Comparison of ENCODE assay signal across 8 mouse cellular contexts in genomic region chr6:83268144-83269010, GRCm38 (mm10). TPM values are rescaled to one million over a fixed set of nuclear protein-coding genes. Genes with fewer than 3 reads are reported as not detected.
DNase-seq lines count a peak whose midpoint lies in the region; ATAC-seq lines count a peak whose summit lies in the region.

No protein-coding gene starts in this region.

- ATAC-seq in CD4-positive, CD25-positive, alpha-beta regulatory T cell, adult 4 months = peak; percentile 95
- ATAC-seq in forebrain, embryonic 11.5 days (replicated peaks; ENCODE audit: low FRiP score) = peak; percentile 90
- peak; percentile 92 for ATAC-seq in heart, embryonic 15.5 days (replicated peaks; ENCODE audit: insufficient number of reproducible peaks, insufficient read depth, low FRiP score, low read depth)
- ATAC-seq in liver, embryonic 13.5 days (ENCODE audit: low read depth) = peak; percentile 74
- peak; percentile 88 for ATAC-seq in stomach, embryonic 14.5 days (ENCODE audit: insufficient number of reproducible peaks, insufficient read depth, low FRiP score, low read depth)

- no peaks in the 10 kb centered on the region for H3K36me3 ChIP-seq in forebrain, embryonic 11.5 days (ENCODE audit: control insufficient read depth, insufficient read depth, low read length)
- no peaks in the 10 kb centered on the region for H3K36me3 ChIP-seq in heart, embryonic 15.5 days
- H3K36me3 ChIP-seq in liver, embryonic 13.5 days = 0 out of 2 replicates have a peak, but pooled peaks cover 4% of the 10 kb centered on the region
- H3K36me3 ChIP-seq in stomach, embryonic 14.5 days (ENCODE audit: control insufficient read depth, insufficient read depth, low read length) = no peaks in the 10 kb centered on the region

- peak overlapping the region; percentile 68 for H3K9ac ChIP-seq in forebrain, embryonic 11.5 days (ENCODE audit: low read length)
- H3K9ac ChIP-seq in heart, embryonic 15.5 days = peak overlapping the region; percentile 46
- peak overlapping the region; percentile 65 for H3K9ac ChIP-seq in liver, embryonic 13.5 days
- H3K9ac ChIP-seq in stomach, embryonic 14.5 days (replicated peaks; ENCODE audit: low read depth, low read length) = peak overlapping the region; percentile 29; the same call in 1 of the 2 replicates

- no peaks in the 10 kb centered on the region for H3K27me3 ChIP-seq in forebrain, embryonic 11.5 days (ENCODE audit: control insufficient read depth, insufficient read depth, low read length)
- H3K27me3 ChIP-seq in heart, embryonic 15.5 days = 0 out of 2 replicates have a peak, but pooled peaks cover 2% of the 10 kb centered on the region
- peaks cover 29% of the 10 kb centered on the region; the same call in 1 of the 2 replicates for H3K27me3 ChIP-seq in liver, embryonic 13.5 days
- H3K27me3 ChIP-seq in stomach, embryonic 14.5 days (ENCODE audit: control insufficient read depth, insufficient read depth, low read length) = no peaks in the 10 kb centered on the region

- peak; percentile 86 for DNase-seq in forebrain, embryonic 11.5 days (ENCODE audit: low spot score)
- peak; percentile 94 to 97 for DNase-seq in kidney, postnatal 25 days
- peak; percentile 15 for DNase-seq in liver, embryonic 13.5 days
- peak; percentile 59 to 60 for DNase-seq in natural killer cell, adult 2 months (ENCODE audit: low spot score in 2 of 2)

- H3K27ac ChIP-seq in brown adipose tissue, adult 24 weeks (replicated peaks; ENCODE audit: low read depth, low read length) = no peak overlapping the region
- H3K27ac ChIP-seq in forebrain, embryonic 11.5 days (ENCODE audit: low read depth, low read length) = 0 out of 2 replicates have a peak overlapping the region, but pooled peaks have one; percentile 46
- peak overlapping the region; percentile 56 for H3K27ac ChIP-seq in heart, embryonic 15.5 days
- H3K27ac ChIP-seq in liver, embryonic 13.5 days = no peak overlapping the region
- peak overlapping the region; percentile 29 for H3K27ac ChIP-seq in stomach, embryonic 14.5 days (ENCODE audit: low read length)

- no peaks in the 10 kb centered on the region for H3K9me3 ChIP-seq in forebrain, embryonic 11.5 days (ENCODE audit: control insufficient read depth, low read length)
- H3K9me3 ChIP-seq in heart, embryonic 15.5 days (replicated peaks) = no peaks in the 10 kb centered on the region
- H3K9me3 ChIP-seq in liver, embryonic 13.5 days (replicated peaks) = no peaks in the 10 kb centered on the region
- H3K9me3 ChIP-seq in stomach, embryonic 14.5 days (ENCODE audit: control insufficient read depth, low read depth, low read length) = no peaks in the 10 kb centered on the region

- H3K4me3 ChIP-seq in brown adipose tissue, adult 24 weeks (ENCODE audit: insufficient read depth, low read depth, low read length) = peak overlapping the region; percentile 52
- H3K4me3 ChIP-seq in forebrain, embryonic 11.5 days (ENCODE audit: low read depth, low read length) = peak overlapping the region; percentile 50
- H3K4me3 ChIP-seq in heart, embryonic 15.5 days = peak overlapping the region; percentile 51
- peak overlapping the region; percentile 61 for H3K4me3 ChIP-seq in liver, embryonic 13.5 days (replicated peaks)
- H3K4me3 ChIP-seq in stomach, embryonic 14.5 days (ENCODE audit: low read depth, low read length) = peak overlapping the region; percentile 40

- 2% methylated on average over 28 of the region's 28 CpGs for WGBS in forebrain, embryonic 11.5 days
- 2% methylated on average over 28 of the region's 28 CpGs for WGBS in heart, embryonic 15.5 days
- 3% methylated on average over 27 of the region's 28 CpGs for WGBS in liver, embryonic 13.5 days (ENCODE audit: insufficient replicate concordance)
- 2% methylated on average over 25 of the region's 28 CpGs for WGBS in stomach, embryonic 14.5 days

- peak overlapping the region; percentile 56 for H3K4me2 ChIP-seq in forebrain, embryonic 11.5 days (ENCODE audit: low read depth, low read length, severe bottlenecking)
- H3K4me2 ChIP-seq in heart, embryonic 15.5 days = peak overlapping the region; percentile 59
- peak overlapping the region; percentile 70 for H3K4me2 ChIP-seq in liver, embryonic 13.5 days
- peak overlapping the region; percentile 50 for H3K4me2 ChIP-seq in stomach, embryonic 14.5 days (replicated peaks; ENCODE audit: low read depth, low read length)

- H3K4me1 ChIP-seq in brown adipose tissue, adult 24 weeks (ENCODE audit: control insufficient read depth, insufficient read depth, insufficient read length, low read length) = no peaks in the 10 kb centered on the region
- peaks cover 3% of the 10 kb centered on the region; the same call in 1 of the 2 replicates for H3K4me1 ChIP-seq in forebrain, embryonic 11.5 days (replicated peaks; ENCODE audit: control insufficient read depth, insufficient read depth, low read length)
- H3K4me1 ChIP-seq in heart, embryonic 15.5 days (replicated peaks) = peaks cover 7% of the 10 kb centered on the region
- H3K4me1 ChIP-seq in liver, embryonic 13.5 days (replicated peaks) = peaks cover 5% of the 10 kb centered on the region; the same call in 1 of the 2 replicates
- H3K4me1 ChIP-seq in stomach, embryonic 14.5 days (ENCODE audit: control insufficient read depth, insufficient read depth, low read length) = no peaks in the 10 kb centered on the region

RNA-seq across cellular contexts. Expression of gene Slc4a5, which starts 48.7 kb away (rescaled TPM):
- polyA plus RNA-seq in CD4-positive, CD25-positive, alpha-beta regulatory T cell, adult 4 months (2017; shearing (Covaris generic)) = 1 to 10 TPM in 1 of 2 experiments, under 1 TPM in 1; 0.75 to 1.1 TPM
- not detected in 2 replicates for polyA plus RNA-seq in brown adipose tissue, adult 24 weeks (2012; ENCODE audit: insufficient read depth, insufficient read length, missing spikeins)
- polyA plus RNA-seq in forebrain, embryonic 11.5 days (2014; fragmentation: Nextera tagmentation; extraction: Ambion mirVana) = 0.35 and 0.84 TPM in 2 replicates
- polyA plus RNA-seq in heart, embryonic 15.5 days (2015; fragmentation: Nextera tagmentation; extraction: Ambion mirVana) = 0.22 and 0.28 TPM in 2 replicates
- 0.86 and 0.89 TPM in 2 replicates for polyA plus RNA-seq in liver, embryonic 13.5 days (2015; fragmentation: Nextera tagmentation; extraction: Ambion mirVana)
- polyA plus RNA-seq in stomach, embryonic 14.5 days (2014; fragmentation: Nextera tagmentation; extraction: Ambion mirVana) = 0.34 and 0.38 TPM in 2 replicates

RNA-seq across cellular contexts. Expression of gene Mthfd2, which starts 57.3 kb away (rescaled TPM):
- 100 to 1,000 TPM; 128 TPM for polyA plus RNA-seq in CD4-positive, CD25-positive, alpha-beta regulatory T cell, adult 4 months (2017; shearing (Covaris generic))
- polyA plus RNA-seq in brown adipose tissue, adult 24 weeks (2012; ENCODE audit: insufficient read depth, insufficient read length, missing spikeins) = 5.2 and 7.4 TPM in 2 replicates
- 48.0 and 48.1 TPM in 2 replicates for polyA plus RNA-seq in forebrain, embryonic 11.5 days (2014; fragmentation: Nextera tagmentation; extraction: Ambion mirVana)
- 21.0 and 24.1 TPM in 2 replicates for polyA plus RNA-seq in heart, embryonic 15.5 days (2015; fragmentation: Nextera tagmentation; extraction: Ambion mirVana)
- 90.3 and 106 TPM in 2 replicates for polyA plus RNA-seq in liver, embryonic 13.5 days (2015; fragmentation: Nextera tagmentation; extraction: Ambion mirVana)
- polyA plus RNA-seq in stomach, embryonic 14.5 days (2014; fragmentation: Nextera tagmentation; extraction: Ambion mirVana) = 32.4 and 34.3 TPM in 2 replicates

RNA-seq across cellular contexts. Expression of gene Mob1a, which starts 57.4 kb away (rescaled TPM):
- polyA plus RNA-seq in CD4-positive, CD25-positive, alpha-beta regulatory T cell, adult 4 months (2017; shearing (Covaris generic)) = 10 to 100 TPM; 48.6 to 70.3 TPM
- 38.1 and 43.1 TPM in 2 replicates for polyA plus RNA-seq in brown adipose tissue, adult 24 weeks (2012; ENCODE audit: insufficient read depth, insufficient read length, missing spikeins)
- 69.7 TPM in 2 replicates for polyA plus RNA-seq in forebrain, embryonic 11.5 days (2014; fragmentation: Nextera tagmentation; extraction: Ambion mirVana)
- polyA plus RNA-seq in heart, embryonic 15.5 days (2015; fragmentation: Nextera tagmentation; extraction: Ambion mirVana) = 28.1 and 38.4 TPM in 2 replicates
- 36.9 and 46.5 TPM in 2 replicates for polyA plus RNA-seq in liver, embryonic 13.5 days (2015; fragmentation: Nextera tagmentation; extraction: Ambion mirVana)
- polyA plus RNA-seq in stomach, embryonic 14.5 days (2014; fragmentation: Nextera tagmentation; extraction: Ambion mirVana) = 78.5 and 81.2 TPM in 2 replicates

Comparison
In these comparisons a context has a peak if more than half of its experiments do, and no peak if none do; other contexts are left out.
1. H3K27ac ChIP-seq: peak in forebrain, embryonic 11.5 days (single experiment), heart, embryonic 15.5 days (single experiment) and stomach, embryonic 14.5 days (single experiment); none in brown adipose tissue, adult 24 weeks (single experiment) and liver, embryonic 13.5 days (single experiment).
2. DNase-seq: peak in every context shown above with its lines; median percentile 96 in kidney, postnatal 25 days; 86 in forebrain, embryonic 11.5 days; 60 in natural killer cell, adult 2 months; 15 in liver, embryonic 13.5 days.
3. Peak in every context shown above with its lines, with median percentiles within 50 percentile points of each other: ATAC-seq, H3K4me3 ChIP-seq, H3K4me2 ChIP-seq and H3K9ac ChIP-seq.